Mouse (Mus musculus) heart, postnatal 0 days (tissue): ENCODE measurements around the gene C1qtnf9.

Source experiments
- CTCF ChIP-seq: IDR thresholded peaks from 2 replicates; pipeline ENCODE4 v1.5.1; 2016; ENCODE audit warnings: antibody characterized with exemption, control low read depth, low read depth
- EP300 ChIP-seq: IDR thresholded peaks from 2 replicates; pipeline ENCODE4 v1.6.1; 2016; ENCODE audit warnings: antibody characterized with exemption, low read depth

DNA sequence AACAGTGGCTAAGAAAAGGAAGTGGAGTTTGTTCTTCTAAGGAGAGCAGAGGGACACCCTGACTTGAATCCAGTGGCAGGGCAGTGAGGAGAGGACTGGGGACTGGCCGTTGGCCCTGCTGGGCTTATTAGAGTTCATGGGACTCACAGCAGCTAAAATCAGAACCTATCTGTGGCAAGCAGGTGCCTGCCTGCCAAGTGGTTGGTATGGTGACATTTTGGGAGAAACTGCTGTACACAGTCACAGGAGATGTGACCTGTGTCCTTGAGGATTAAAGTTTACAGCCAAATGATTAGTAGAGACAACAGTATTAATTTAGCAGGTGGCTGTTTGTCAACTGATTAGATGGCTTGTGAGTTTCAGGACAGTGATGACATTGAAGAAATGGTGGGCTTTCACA lies 37.9 kb downstream of the C1qtnf9 start:
- TF ChIP-seq CTCF (no peak), EP300 (no peak)
